9 mouse cellular contexts compared by ENCODE assay signal in genomic region chr3:123092913-123093639, GRCm38 (mm10). TPM values are rescaled to one million over a fixed set of nuclear protein-coding genes. Genes with fewer than 3 reads are reported as not detected.
DNase-seq lines count a peak whose midpoint lies in the region; ATAC-seq and TF ChIP-seq lines count a peak whose summit lies in the region.
"Had no signal": no experiment of that assay in that cellular context is flagged by ENCODE, and none has a peak within 500 bp of the region (broad histone marks: within the 10 kb centered on the region; RNA-seq: fewer than 3 reads in every experiment).

No protein-coding gene starts in this region.

- WGBS in heart, embryonic 11.5 days (ENCODE audit: insufficient replicate concordance): 37% methylated on average over 12 of the region's 12 CpGs
- 63% methylated on average over 12 of the region's 12 CpGs for WGBS in forebrain, embryonic 14.5 days
- WGBS in thymus, adult 2 months: 92% methylated on average over 12 of the region's 12 CpGs

- no peak for TF ChIP-seq CTCF in thymus, adult 2 months (IDR thresholded peaks at IDR 0.05; ENCODE audit: borderline replicate concordance, control insufficient read depth, extremely low read depth, insufficient read depth, low read length, poor library complexity)

- H3K4me2 ChIP-seq in heart, embryonic 11.5 days: peak overlapping the region; percentile 10; the same call in 1 of the 2 replicates
- H3K4me2 ChIP-seq in forebrain, embryonic 14.5 days (ENCODE audit: low read length): no peak overlapping the region

- no peak; the same call in 1 of the 2 replicates for ATAC-seq in heart, embryonic 11.5 days (replicated peaks; ENCODE audit: insufficient number of reproducible peaks, low FRiP score, low TSS enrichment)
- ATAC-seq in forebrain, embryonic 14.5 days: peak; percentile 77; the same call in 1 of the 2 replicates
- no peak for ATAC-seq in cerebellum, adult (ENCODE audit: insufficient number of reproducible peaks, low FRiP score, low TSS enrichment)

- H3K27me3 ChIP-seq in heart, embryonic 11.5 days (ENCODE audit: control insufficient read depth, insufficient read depth, low read length): no peaks in the 10 kb centered on the region
- H3K27me3 ChIP-seq in forebrain, embryonic 14.5 days (replicated peaks; ENCODE audit: control insufficient read depth, insufficient read depth, low read length): no peaks in the 10 kb centered on the region
- H3K27me3 ChIP-seq in thymus, adult 2 months (ENCODE audit: control insufficient read depth, insufficient read depth, low read length): no peaks in the 10 kb centered on the region

- peaks cover 23% of the 10 kb centered on the region for H3K4me1 ChIP-seq in heart, embryonic 11.5 days (ENCODE audit: control insufficient read depth, insufficient read depth, low read length)
- no peaks in the 10 kb centered on the region for H3K4me1 ChIP-seq in forebrain, embryonic 14.5 days (ENCODE audit: control insufficient read depth, insufficient read depth, low read length)
- peaks cover 7% of the 10 kb centered on the region for H3K4me1 ChIP-seq in thymus, adult 2 months (replicated peaks; ENCODE audit: control insufficient read depth, insufficient read depth, low read length)

- no peak overlapping the region for H3K9ac ChIP-seq in heart, embryonic 11.5 days (ENCODE audit: low read depth, low read length)
- H3K9ac ChIP-seq in forebrain, embryonic 14.5 days (ENCODE audit: low read length): no peak overlapping the region

- no peaks in the 10 kb centered on the region for H3K9me3 ChIP-seq in heart, embryonic 11.5 days (replicated peaks; ENCODE audit: control insufficient read depth, low read length)
- no peaks in the 10 kb centered on the region for H3K9me3 ChIP-seq in forebrain, embryonic 14.5 days (replicated peaks; ENCODE audit: control insufficient read depth, low read length)
- H3K9me3 ChIP-seq: G1E had no signal

- H3K4me3 ChIP-seq in heart, embryonic 11.5 days (ENCODE audit: low read depth, low read length): no peak overlapping the region
- no peak overlapping the region for H3K4me3 ChIP-seq in forebrain, embryonic 14.5 days (ENCODE audit: low read depth, low read length)
- no peak overlapping the region for H3K4me3 ChIP-seq in thymus, adult 2 months (ENCODE audit: control insufficient read depth, insufficient read depth, low read length)

- no peak for TF ChIP-seq POLR2A in thymus, adult 2 months (IDR thresholded peaks at IDR 0.05; ENCODE audit: control insufficient read depth, extremely low read depth, insufficient read depth, low read length, poor library complexity)

- intact Hi-C loops in heart, postnatal 36 days (cut with DNase I): no loop called here

- no peak for DNase-seq in heart, postnatal 36 days
- peak; percentile 67 for DNase-seq in forebrain, embryonic 14.5 days (ENCODE audit: low spot score)
- peak; percentile 52 to 62 for DNase-seq in kidney, postnatal 25 days
- peak; percentile 20 for DNase-seq in neural tube, embryonic 10.5 days (ENCODE audit: extremely low spot score, low spot score)
- DNase-seq in layer of hippocampus, adult 11-12 months (ENCODE audit: low spot score): no peak
- no peak for DNase-seq in thymus, adult 2 months

- H3K27ac ChIP-seq in heart, embryonic 11.5 days (ENCODE audit: low read depth, low read length): peak overlapping the region; percentile 88
- no peak overlapping the region for H3K27ac ChIP-seq in forebrain, embryonic 14.5 days (ENCODE audit: low read depth, low read length)
- no peak overlapping the region for H3K27ac ChIP-seq in thymus, adult 2 months (ENCODE audit: control insufficient read depth, insufficient read depth, low read length)

- no peaks in the 10 kb centered on the region for H3K36me3 ChIP-seq in heart, embryonic 11.5 days (ENCODE audit: control insufficient read depth, insufficient read depth, low read length)
- no peaks in the 10 kb centered on the region for H3K36me3 ChIP-seq in forebrain, embryonic 14.5 days (ENCODE audit: control insufficient read depth, insufficient read depth, low read length)
- H3K36me3 ChIP-seq in thymus, adult 2 months (ENCODE audit: control insufficient read depth, insufficient read depth, low read length): no peaks in the 10 kb centered on the region
- H3K36me3 ChIP-seq: G1E had no signal

RNA-seq across cellular contexts. Expression of gene Myoz2, which starts 58.3 kb away (rescaled TPM):
- polyA plus RNA-seq in heart, embryonic 11.5 days (2014; fragmentation: Nextera tagmentation; extraction: Ambion mirVana): 100 and 111 TPM in 2 replicates
- 1,000 to 10,000 TPM; 2,084 to 2,239 TPM for total RNA-seq in heart, postnatal 36 days (2021)
- not detected in 2 replicates for polyA plus RNA-seq in forebrain, embryonic 14.5 days (2014; fragmentation: Nextera tagmentation; extraction: Ambion mirVana)
- 1.5 and 13.5 TPM in 2 replicates for polyA plus RNA-seq in thymus, adult 2 months (2012; rRNA removed)
- polyA plus RNA-seq: G1E had no signal

Comparison
In these comparisons a context has a peak if more than half of its experiments do, and no peak if none do; other contexts are left out.
1. DNase-seq: peak in forebrain, embryonic 14.5 days (single experiment), kidney, postnatal 25 days (2 of 2) and neural tube, embryonic 10.5 days (single experiment); none in heart, postnatal 36 days (0 of 2), layer of hippocampus, adult 11-12 months (single experiment) and thymus, adult 2 months (single experiment).